Mouse (Mus musculus) lung, embryonic 14.5 days (tissue): Measurements from ENCODE around the gene Btnl10. TPM values are rescaled to one million over a fixed set of nuclear protein-coding genes. Genes with fewer than 3 reads are reported as not detected.

Experiments used
- ATAC-seq: fragments of 200-750 bp; cut with Nextera tagmentation; 2 replicates; pipeline ENCODE4 v1.8.0; 2017; ENCODE audit warnings: mild to moderate bottlenecking, moderate TSS enrichment, moderate library complexity; ENCODE audit not compliant: insufficient read depth
- DNase-seq: peaks from one replicate; pipeline ENCODE4 v3.0.0-alpha.2; 2015
- H3K27ac ChIP-seq: fragments of 300-500 bp; sonication (generic); 2 replicates; pipeline ENCODE4 v1.5.1; 2014; ENCODE audit warnings: low read depth, mild to moderate bottlenecking, moderate library complexity
- H3K27me3 ChIP-seq: fragments of 300-500 bp; sonication (generic); 2 replicates; pipeline ENCODE4 v1.6.1; 2014; ENCODE audit warnings: low read length, control low read depth; ENCODE audit not compliant: insufficient read depth
- H3K36me3 ChIP-seq: fragments of 300-500 bp; sonication (generic); 2 replicates; pipeline ENCODE4 v1.6.1; 2014; ENCODE audit warnings: control low read depth; ENCODE audit not compliant: insufficient read depth
- H3K4me1 ChIP-seq: fragments of 300-500 bp; sonication (generic); 2 replicates; pipeline ENCODE4 v1.6.1; 2014; ENCODE audit warnings: antibody characterized with exemption, control low read depth; ENCODE audit not compliant: insufficient read depth
- H3K4me2 ChIP-seq: fragments of 300-500 bp; sonication (generic); 2 replicates; pipeline ENCODE4 v1.6.1; 2014; ENCODE audit warnings: mild to moderate bottlenecking
- H3K4me3 ChIP-seq: fragments of 300-500 bp; sonication (generic); 2 replicates; pipeline ENCODE4 v1.5.1; 2014; ENCODE audit warnings: low read depth, low read length
- H3K9ac ChIP-seq: fragments of 300-500 bp; sonication (generic); 2 replicates; pipeline ENCODE4 v1.6.1; 2014
- H3K9me3 ChIP-seq: fragments of 300-500 bp; sonication (generic); 2 replicates; pipeline ENCODE4 v1.6.1; 2016; ENCODE audit warnings: low read depth, low read length, control low read depth
- CTCF ChIP-seq: IDR thresholded peaks from 2 replicates; pipeline ENCODE4 v1.5.1; 2016; ENCODE audit warnings: antibody characterized with exemption, low read depth
- WGBS: fragments of 180-500 bp; shearing (Covaris S2); extraction: QIAGEN DNeasy Blood & Tissue Kit; methylation state at CpG from one replicate; pipeline ENCODE4 v1.1.7; 2014; 5-methylcytosine and 5-hydroxymethylcytosine counted together
- microRNA-seq: library from miRNA; unstranded; fragments of <30 nt; microRNA quantifications from one replicate; pipeline ENCODE4, GENCODE M21; 2016; ENCODE audit warnings: borderline number of aligned reads
- polyA plus RNA-seq: library from polyadenylated mRNA; unstranded; fragments of >200 nt; fragmentation: Nextera tagmentation; extraction: Ambion mirVana; gene quantifications from 2 replicates; pipeline ENCODE4 v1.2.1, GENCODE M21; 2014

The Btnl10 gene
- polyA plus RNA-seq, 1 experiment from 2014 or later = not detected

DNA sequence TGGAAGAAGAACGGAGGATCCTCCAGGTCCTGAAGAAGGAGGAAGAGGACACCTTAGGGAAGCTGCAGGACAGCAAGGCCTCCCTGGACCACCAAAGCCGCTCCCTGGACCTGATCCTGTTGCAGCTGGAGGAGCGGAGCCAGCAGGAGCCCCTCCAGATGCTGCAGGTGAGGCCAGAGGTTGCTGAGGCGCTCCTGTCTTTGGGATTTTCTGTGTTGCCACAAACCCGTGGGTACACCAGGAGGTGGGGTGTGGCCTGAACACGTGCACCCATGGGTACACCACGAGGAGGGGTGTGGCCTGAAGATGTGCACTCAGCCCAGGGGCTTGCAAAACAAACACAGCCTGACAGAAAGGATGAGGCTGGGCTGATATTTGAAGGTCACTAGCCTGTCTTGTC lies 50.8 kb downstream of the Btnl10 start:
- no peak for TF ChIP-seq CTCF
- DNase-seq = no peak

DNA sequence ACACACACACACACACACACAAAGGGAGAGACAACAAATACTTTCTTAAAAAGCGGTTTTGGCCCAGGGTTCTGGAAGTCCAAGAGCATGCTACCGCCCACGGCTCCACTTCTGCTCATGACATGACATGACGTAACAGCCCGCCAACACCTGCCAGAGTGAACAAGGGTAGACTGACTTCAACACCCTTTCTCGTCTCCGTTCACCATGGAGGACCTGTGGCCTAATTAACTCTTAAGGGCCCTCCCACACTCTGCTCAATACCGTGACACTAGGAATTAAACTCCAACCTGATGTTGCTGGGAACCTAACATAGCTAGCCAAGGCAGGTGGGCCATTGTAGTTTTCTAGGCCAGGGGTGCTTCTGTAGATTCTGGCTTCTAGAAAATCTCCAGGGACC lies 51.3 kb downstream of the Btnl10 start:
- Histone ChIP-seq H3K27ac (0 out of 2 replicates have a peak overlapping the region, but pooled peaks have one; percentile 36), H3K36me3 (peaks cover 13% of the 10 kb centered on the region; the same call in 1 of the 2 replicates), H3K9me3 (no peaks in the 10 kb centered on the region), H3K27me3 (no peaks in the 10 kb centered on the region), H3K4me2 (no peak overlapping the region), H3K4me3 (no peak overlapping the region), H3K9ac (no peak overlapping the region), H3K4me1 (no peaks in the 10 kb centered on the region)
- WGBS = 64% methylated on average over 8 of the region's 8 CpGs
- no peak for ATAC-seq
- no peak for DNase-seq
- no peak for TF ChIP-seq CTCF

More for the DNA sequence above, 50.8 kb downstream of the Btnl10 start:
- Histone ChIP-seq H3K9me3 (no peaks in the 10 kb centered on the region), H3K9ac (no peak overlapping the region), H3K36me3 (peaks cover 13% of the 10 kb centered on the region; the same call in 1 of the 2 replicates), H3K4me2 (no peak overlapping the region), H3K4me1 (no peaks in the 10 kb centered on the region), H3K4me3 (no peak overlapping the region), H3K27ac (no peak overlapping the region), H3K27me3 (0 out of 2 replicates have a peak, but pooled peaks cover 4% of the 10 kb centered on the region)
- ATAC-seq = no peak
- 80% methylated on average over 7 of the region's 7 CpGs for WGBS

DNA sequence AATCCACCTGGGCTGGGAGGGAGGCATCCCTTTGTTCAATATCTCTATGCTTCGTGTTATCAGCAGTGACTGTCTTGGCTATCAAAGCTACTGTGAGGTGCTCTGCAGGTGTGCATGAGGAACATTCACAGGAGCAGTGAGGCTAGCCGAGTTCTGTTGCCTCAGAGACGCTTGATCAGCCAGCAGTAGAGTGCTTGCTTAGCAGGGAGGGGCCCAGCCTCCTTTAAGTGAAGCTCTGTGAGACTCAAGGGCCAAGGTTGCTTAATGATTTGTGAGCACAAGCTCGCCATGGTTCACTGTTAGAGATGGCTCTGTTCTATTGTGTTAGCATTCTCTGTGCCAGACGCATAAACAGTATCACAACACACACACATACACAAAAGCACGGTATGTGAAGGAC lies 52.0 kb downstream of the Btnl10 start:
- no peak for TF ChIP-seq CTCF
- no peaks in the 10 kb centered on the region for H3K27me3 ChIP-seq
- DNase-seq = peak; percentile 55
- no peak; the same call in 1 of the 2 replicates for ATAC-seq
- peaks cover 13% of the 10 kb centered on the region; the same call in 1 of the 2 replicates for H3K36me3 ChIP-seq
- no peak overlapping the region for H3K4me3 ChIP-seq
- H3K4me1 ChIP-seq = no peaks in the 10 kb centered on the region
- WGBS = 59% methylated on average over 6 of the region's 6 CpGs
- H3K27ac ChIP-seq = no peak overlapping the region
- H3K9me3 ChIP-seq = no peaks in the 10 kb centered on the region
- no peak overlapping the region for H3K9ac ChIP-seq
- no peak overlapping the region for H3K4me2 ChIP-seq

DNA sequence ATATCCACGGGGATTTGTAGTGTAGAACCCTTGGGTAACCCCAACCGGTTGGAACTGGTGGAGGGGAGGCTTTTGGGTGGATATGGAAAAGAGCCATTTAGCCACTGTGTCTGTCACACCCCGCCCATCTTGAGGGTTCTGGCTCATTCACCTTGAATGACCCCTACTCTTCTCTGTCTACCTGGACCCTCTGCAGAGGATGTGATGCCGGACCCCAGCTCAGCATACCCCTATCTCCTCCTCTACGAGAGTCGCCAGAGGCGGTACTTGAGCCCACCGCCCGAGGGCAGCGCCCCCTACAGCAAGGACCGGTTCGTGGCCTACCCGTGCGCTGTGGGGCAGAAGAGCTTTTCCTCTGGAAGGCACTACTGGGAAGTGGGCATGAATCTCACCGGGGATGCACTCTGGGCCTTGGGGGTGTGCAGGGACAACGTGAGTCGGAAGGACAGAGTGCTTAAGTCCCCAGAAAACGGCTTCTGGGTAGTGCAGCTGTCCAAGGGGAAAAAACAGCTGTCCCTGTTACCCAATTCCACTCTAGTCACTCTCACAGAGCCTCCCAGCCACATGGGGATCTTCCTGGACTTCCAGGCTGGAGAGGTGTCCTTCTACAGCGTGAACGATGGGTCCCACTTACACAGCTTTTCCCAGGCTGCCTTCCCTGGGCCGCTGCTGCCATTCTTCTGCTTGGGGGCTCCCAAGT lies 53.3 kb downstream of the Btnl10 start:
- H3K4me2 ChIP-seq = no peak overlapping the region
- H3K4me3 ChIP-seq = no peak overlapping the region
- no peak overlapping the region for H3K9ac ChIP-seq
- peaks cover 13% of the 10 kb centered on the region; the same call in 1 of the 2 replicates for H3K36me3 ChIP-seq
- no peaks in the 10 kb centered on the region for H3K27me3 ChIP-seq
- TF ChIP-seq CTCF = peak; percentile 13; the same call in 1 of the 2 replicates
- no peak for ATAC-seq
- no peaks in the 10 kb centered on the region for H3K9me3 ChIP-seq
- 82% methylated on average over 21 of the region's 21 CpGs for WGBS
- no peak for DNase-seq
- no peaks in the 10 kb centered on the region for H3K4me1 ChIP-seq
- H3K27ac ChIP-seq = no peak overlapping the region

DNA sequence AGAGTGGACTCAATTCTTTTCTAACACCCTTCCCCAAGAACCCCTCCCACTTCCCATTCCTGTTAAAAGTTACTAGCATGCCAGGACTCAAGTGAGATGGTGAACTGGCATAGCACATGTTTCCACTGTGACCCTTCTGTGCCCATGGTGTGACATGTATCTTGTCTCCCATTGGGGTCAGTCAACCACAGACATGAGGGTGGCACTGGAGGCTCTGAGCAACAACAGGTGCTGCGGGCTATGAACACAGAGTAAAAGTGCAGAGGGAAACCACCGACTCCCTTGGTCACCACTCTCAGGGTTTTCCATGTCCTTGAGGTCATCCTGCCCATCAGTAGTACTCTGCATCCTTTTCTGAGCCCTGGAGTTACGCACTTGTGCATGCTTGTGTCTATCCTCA lies 54.1 kb downstream of the Btnl10 start:
- no peak for ATAC-seq
- Histone ChIP-seq H3K27ac (no peak overlapping the region), H3K4me2 (no peak overlapping the region), H3K9ac (no peak overlapping the region), H3K27me3 (no peaks in the 10 kb centered on the region), H3K9me3 (no peaks in the 10 kb centered on the region), H3K4me1 (no peaks in the 10 kb centered on the region), H3K36me3 (peaks cover 13% of the 10 kb centered on the region; the same call in 1 of the 2 replicates), H3K4me3 (no peak overlapping the region)
- 94% methylated on average over 3 of the region's 3 CpGs for WGBS
- DNase-seq = no peak
- no peak for TF ChIP-seq CTCF

DNA sequence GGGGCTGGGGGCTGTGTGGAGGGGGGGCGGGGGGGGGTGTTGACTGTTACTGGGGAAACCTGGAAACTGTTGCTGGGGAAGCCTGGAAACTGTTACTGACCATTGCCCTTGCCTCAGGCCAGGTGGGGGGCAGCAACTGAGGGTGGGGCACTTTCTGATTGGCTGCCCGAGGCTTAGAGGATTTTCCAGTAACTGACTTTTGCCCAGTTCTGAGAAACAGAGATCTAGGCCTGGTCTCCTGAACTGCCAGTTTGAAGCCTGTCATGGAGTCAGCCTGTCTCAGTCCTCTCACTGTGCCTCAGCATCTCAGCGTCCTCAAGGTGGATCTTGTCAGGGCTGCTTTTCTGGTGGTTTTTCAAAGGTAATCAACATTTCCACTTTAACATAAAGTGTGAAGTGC lies 56.7 kb downstream of the Btnl10 start:
- WGBS = 87% methylated on average over 3 of the region's 3 CpGs
- Histone ChIP-seq H3K4me2 (no peak overlapping the region), H3K4me3 (no peak overlapping the region), H3K9me3 (no peaks in the 10 kb centered on the region), H3K27me3 (no peaks in the 10 kb centered on the region), H3K27ac (no peak overlapping the region), H3K36me3 (peaks cover 13% of the 10 kb centered on the region; the same call in 1 of the 2 replicates), H3K9ac (no peak overlapping the region), H3K4me1 (0 out of 2 replicates have a peak, but pooled peaks cover under 1% of the 10 kb centered on the region)
- no peak for TF ChIP-seq CTCF
- ATAC-seq (no peak), DNase-seq (no peak)

Small RNA genes lying within 50 kb of the gene (microRNA-seq; reads per million reads assigned to microRNA genes)
- gene Gm44313 = not detected

Other genes with a start within 250 kb of the Btnl10 start
- not detected in 2 replicates for gene Olfr320, start 236.8 kb upstream of the Btnl10 start, polyA plus RNA-seq
- gene Olfr319, start 218.7 kb upstream of the Btnl10 start, polyA plus RNA-seq = not detected in 2 replicates
- not detected in 2 replicates for gene Olfr318, start 193.9 kb upstream of the Btnl10 start, polyA plus RNA-seq
- not detected in 2 replicates for gene Olfr317, start 178.7 kb upstream of the Btnl10 start, polyA plus RNA-seq
- gene Olfr316, start 165.2 kb upstream of the Btnl10 start, polyA plus RNA-seq = not detected in 2 replicates
- not detected in 2 replicates for gene Olfr315, start 144.7 kb upstream of the Btnl10 start, polyA plus RNA-seq
- 0.11 TPM in 1 of 2 replicates, not detected in the other for gene Olfr314, start 135.0 kb upstream of the Btnl10 start, polyA plus RNA-seq
- not detected in 2 replicates for gene Fam183b, start 115.9 kb upstream of the Btnl10 start, polyA plus RNA-seq
- gene Olfr313, start 102.9 kb upstream of the Btnl10 start, polyA plus RNA-seq = not detected in 2 replicates
- gene Olfr312, start 88.7 kb upstream of the Btnl10 start, polyA plus RNA-seq = not detected in 2 replicates
- gene Olfr311, start 78.7 kb upstream of the Btnl10 start, polyA plus RNA-seq = not detected in 2 replicates
- gene Gm12258, start 70.8 kb upstream of the Btnl10 start, polyA plus RNA-seq = 7.2 and 9.3 TPM in 2 replicates
- 5.8 and 9.2 TPM in 2 replicates for gene 2810021J22Rik, start 50.7 kb upstream of the Btnl10 start, polyA plus RNA-seq
- gene Zfp39, start 13.7 kb upstream of the Btnl10 start, polyA plus RNA-seq = 7.8 and 7.9 TPM in 2 replicates
- 273 and 293 TPM in 2 replicates for gene Rnf187, start 21.0 kb downstream of the Btnl10 start, polyA plus RNA-seq
- 9.0 and 9.5 TPM in 2 replicates for gene Hist3h2ba, start 31.0 kb downstream of the Btnl10 start, polyA plus RNA-seq
- gene Hist3h2a, start 36.8 kb downstream of the Btnl10 start, polyA plus RNA-seq = 18.1 and 18.5 TPM in 2 replicates
- 0.14 and 0.22 TPM in 2 replicates for gene Trim17, start 36.8 kb downstream of the Btnl10 start, polyA plus RNA-seq
- gene Trim11, start 60.2 kb downstream of the Btnl10 start, polyA plus RNA-seq = 17.2 and 18.2 TPM in 2 replicates
- 0.14 and 1.4 TPM in 2 replicates for gene Obscn, start 218.5 kb downstream of the Btnl10 start, polyA plus RNA-seq
- gene Iba57, start 245.8 kb downstream of the Btnl10 start, polyA plus RNA-seq = 1.9 and 2.2 TPM in 2 replicates